Mouse (Mus musculus) left cerebral cortex, adult 2 months (tissue): ENCODE data around the gene Prepl. TPM values are rescaled to one million over a fixed set of nuclear protein-coding genes. Genes with fewer than 3 reads are reported as not detected.

ENCODE experiments used
- DNase-seq, 2 experiments: peaks; one replicate each; pipeline ENCODE4 v3.0.0; 2021 to 2022; ENCODE audit warnings: low spot score in 2 of 2, mixed read lengths in 1 of 2; ENCODE audit errors: extremely low spot score in 1 of 2
- H3K27ac ChIP-seq: fragments of 200-600 bp; 2 replicates; pipeline ENCODE4 v1.8.1; 2022
- H3K4me3 ChIP-seq: fragments of 200-600 bp; 2 replicates; pipeline ENCODE4 v1.8.1; 2022
- CTCF ChIP-seq: fragments of 200-600 bp; IDR thresholded peaks from 2 replicates; pipeline ENCODE4 v1.8.1; 2022; ENCODE audit warnings: antibody characterized with exemption, mild to moderate bottlenecking, moderate library complexity
- intact Hi-C: fragments of 180-260 bp; cut with DNase I; formaldehyde crosslinking; loops from one replicate; pipeline ENCODE4 v1.15.1; 2025
- total RNA-seq, 2 experiments: library from RNA; stranded (reverse); gene quantifications; 2 replicates each; pipeline ENCODE4 v1.2.3; 2021

Prepl gene
- total RNA-seq, 2 experiments from 2014 or later: 370 to 404 TPM

GRCm38 (mm10) chr17:85037855-85038254 is 52.2 kb downstream of the Prepl start:
- Histone ChIP-seq H3K4me3 (no peak overlapping the region), H3K27ac (no peak overlapping the region)
- TF ChIP-seq CTCF: no peak
- no peak for DNase-seq
- intact Hi-C loops: no loop called here

- H3K27ac ChIP-seq: peak overlapping the region; percentile 36; the same call in 1 of the 2 replicates
- intact Hi-C loops: no loop called here
- TF ChIP-seq CTCF: no peak
- peak in 1 of 2 experiments; percentile 43 for DNase-seq
- peak overlapping the region; percentile 39 for H3K4me3 ChIP-seq
Measured at GRCm38 (mm10) chr17:85034068-85034467, 56.0 kb downstream of the Prepl start.

GRCm38 (mm10) chr17:85033087-85033486 is 57.0 kb downstream of the Prepl start:
- DNase-seq: no peak
- no peak for TF ChIP-seq CTCF
- intact Hi-C loops: no loop called here
- Histone ChIP-seq H3K27ac (no peak overlapping the region), H3K4me3 (no peak overlapping the region)

GRCm38 (mm10) chr17:85030651-85031050 is 59.4 kb downstream of the Prepl start:
- no peak overlapping the region for H3K27ac ChIP-seq
- intact Hi-C loops: no loop called here
- TF ChIP-seq CTCF: no peak
- H3K4me3 ChIP-seq: no peak overlapping the region
- no peak for DNase-seq

- Histone ChIP-seq H3K27ac (no peak overlapping the region), H3K4me3 (no peak overlapping the region)
- no peak for DNase-seq
- intact Hi-C loops: no loop called here
- TF ChIP-seq CTCF: no peak
Measured at GRCm38 (mm10) chr17:85028797-85029196, 61.2 kb downstream of the Prepl start.

GRCm38 (mm10) chr17:85028093-85028739 is 61.8 kb downstream of the Prepl start, which contains the start of gene Slc3a1:
Gene Slc3a1 (plus strand): TSS chr17:85028376.
- no peak for TF ChIP-seq CTCF
- no peak within 1 kb of the TSS for H3K4me3 ChIP-seq
- H3K27ac ChIP-seq: no peak within 1 kb of the TSS
- intact Hi-C loops: no loop called here
- DNase-seq: no peak

GRCm38 (mm10) chr17:85027247-85027646 is 62.8 kb downstream of the Prepl start:
- Histone ChIP-seq H3K4me3 (no peak overlapping the region), H3K27ac (no peak overlapping the region)
- TF ChIP-seq CTCF: no peak
- no peak for DNase-seq
- intact Hi-C loops: no loop called here

- TF ChIP-seq CTCF: no peak
- no peak for DNase-seq
- intact Hi-C loops: no loop called here
Measured at GRCm38 (mm10) chr17:85026436-85026835, 63.6 kb downstream of the Prepl start.

GRCm38 (mm10) chr17:85025151-85025550 is 64.9 kb downstream of the Prepl start:
- H3K27ac ChIP-seq: no peak overlapping the region
- intact Hi-C loops: no loop called here
- no peak for DNase-seq
- H3K4me3 ChIP-seq: no peak overlapping the region
- no peak for TF ChIP-seq CTCF

More at GRCm38 (mm10) chr17:85026436-85026835, 63.6 kb downstream of the Prepl start:
- Histone ChIP-seq H3K27ac (no peak overlapping the region), H3K4me3 (no peak overlapping the region)

GRCm38 (mm10) chr17:85024237-85024636 is 65.8 kb downstream of the Prepl start:
- no peak for DNase-seq
- intact Hi-C loops: loop anchor here (5.0 kb wide), 3 partner anchors 147 to 608 kb away; no protein-coding TSS in a partner anchor
- TF ChIP-seq CTCF: no peak
- Histone ChIP-seq H3K27ac (no peak overlapping the region), H3K4me3 (no peak overlapping the region)

GRCm38 (mm10) chr17:85023247-85024167 is 66.5 kb downstream of the Prepl start:
- Histone ChIP-seq H3K27ac (no peak overlapping the region), H3K4me3 (no peak overlapping the region)
- intact Hi-C loops: loop anchor here (5.0 kb wide), 3 partner anchors 146 to 609 kb away; no protein-coding TSS in a partner anchor
- peak; percentile 62 for TF ChIP-seq CTCF
- DNase-seq: peak; percentile 53

GRCm38 (mm10) chr17:85020343-85020742 is 69.7 kb downstream of the Prepl start:
- TF ChIP-seq CTCF: no peak
- no peak overlapping the region for H3K4me3 ChIP-seq
- no peak for DNase-seq
- H3K27ac ChIP-seq: no peak overlapping the region
- intact Hi-C loops: loop anchor here (5.0 kb wide), 3 partner anchors 143 to 612 kb away; no protein-coding TSS in a partner anchor
